Mouse (Mus musculus) heart, postnatal 14 days (tissue): ENCODE results near the gene Las1l. TPM values are rescaled to one million over a fixed set of nuclear protein-coding genes. Genes with fewer than 3 reads are reported as not detected.
"Not testable (repeated sequence)": the region's sequence is repeated elsewhere in the genome, so short reads cannot be mapped to it uniquely, and the experiment has no call there.

Source experiments
- DNase-seq, 2 experiments: peaks; one replicate each; pipeline ENCODE4 v3.0.0; 2021 to 2022
- intact Hi-C: fragments of 180-260 bp; cut with DNase I; formaldehyde crosslinking; loops from one replicate; pipeline ENCODE4 v1.15.1; 2025
- long read RNA-seq, 2 experiments: library from polyadenylated mRNA; stranded (forward); transcript quantifications; one replicate each; pipeline ENCODE4 v2.0.0; 2021
- total RNA-seq, 2 experiments: library from RNA; stranded (reverse); gene quantifications; 2 replicates each; pipeline ENCODE4 v1.2.3; 2021

The Las1l gene
- total RNA-seq, result 10 to 100 TPM; 32.4 to 35.6 TPM
- long read RNA-seq, experiment 1, transcript Las1l-201 (13 exons, 2,530 nt), result minor isoform, 12 of 57 reads
- long read RNA-seq, experiment 1, transcript Las1l-202 (14 exons, 2,581 nt), result major isoform, 30 of 57 reads
- long read RNA-seq, experiment 1, partial matches to known transcripts, result 8 of 57 reads
- long read RNA-seq, experiment 1, other reads (novel, unspliced or antisense), result 7 of 57 reads
- long read RNA-seq, experiment 2, transcript Las1l-202 (14 exons, 2,581 nt), result major isoform, 17 of 48 reads
- long read RNA-seq, experiment 2, transcript Las1l-201 (13 exons, 2,530 nt), result minor isoform, 15 of 48 reads
- long read RNA-seq, experiment 2, partial matches to known transcripts, result 9 of 48 reads
- long read RNA-seq, experiment 2, other reads (novel, unspliced or antisense), result 7 of 48 reads

DNA sequence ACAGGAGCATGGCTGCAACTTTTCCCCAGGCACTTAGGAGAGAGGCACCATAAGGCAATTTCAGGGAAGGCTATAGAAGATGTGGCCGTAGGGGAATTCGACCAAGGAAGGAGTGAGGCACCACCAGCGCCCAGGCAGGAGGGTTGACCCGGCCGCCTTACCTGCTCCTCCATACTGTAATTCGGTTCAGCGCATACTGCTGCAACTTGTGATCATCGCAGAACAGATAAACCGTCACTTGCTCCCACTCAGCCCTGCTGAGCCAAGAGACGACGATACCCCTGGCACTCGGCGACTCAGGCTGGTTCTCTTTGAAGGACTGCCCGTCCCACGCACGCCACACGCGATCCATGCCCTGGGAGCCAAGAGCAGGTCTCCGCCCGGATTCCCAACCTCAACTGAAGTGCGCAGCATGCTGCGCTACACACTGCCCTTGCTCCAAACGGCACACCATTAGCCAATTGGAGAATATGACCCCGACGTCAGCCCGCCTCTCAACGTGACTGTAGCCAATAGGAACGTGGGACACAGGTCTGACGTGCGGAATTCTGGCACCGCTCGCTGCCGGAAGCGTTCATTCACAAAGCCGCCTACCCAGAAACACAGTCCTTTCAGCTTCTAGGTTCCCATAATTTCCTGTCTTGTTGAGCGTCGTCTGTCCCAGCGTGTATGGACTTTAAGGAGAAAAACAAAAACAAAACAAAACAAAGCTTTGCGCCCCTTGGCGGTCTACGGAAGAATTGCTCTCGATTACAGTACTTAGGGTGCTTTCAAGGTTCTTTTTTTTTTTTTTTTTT, at the start of gene Las1l:
Gene Las1l (minus strand): TSS at position 466 of the 797 bp plus-strand sequence.
- intact Hi-C loops, result no loop called here
- peak; percentile 86 to 87 for DNase-seq

DNA sequence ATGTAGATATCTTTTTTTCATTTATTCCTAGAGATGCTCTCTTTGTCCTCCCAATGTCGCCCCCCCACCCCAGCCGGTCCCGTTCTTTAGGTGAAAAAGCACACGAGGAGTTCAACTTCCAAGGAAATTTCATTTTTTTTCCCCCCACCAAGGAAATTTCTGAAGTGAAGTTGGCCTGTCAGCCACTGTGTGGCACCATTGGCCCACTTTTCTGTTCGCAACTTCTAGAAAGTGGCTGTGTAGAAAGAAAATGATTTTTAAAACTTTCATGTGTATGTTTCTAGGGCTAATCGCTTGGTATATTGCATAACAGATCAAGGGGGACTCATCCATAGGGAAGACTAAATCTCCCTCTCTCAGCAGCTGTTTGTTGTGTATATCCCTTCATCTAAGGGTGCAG, 49.6 kb upstream of the Las1l start:
- intact Hi-C loops, result loop anchor here (1.0 to 5.0 kb wide), 2 partner anchors 172 to 871 kb away; no protein-coding TSS in a partner anchor
- DNase-seq, result peak; percentile 7 to 20

DNA sequence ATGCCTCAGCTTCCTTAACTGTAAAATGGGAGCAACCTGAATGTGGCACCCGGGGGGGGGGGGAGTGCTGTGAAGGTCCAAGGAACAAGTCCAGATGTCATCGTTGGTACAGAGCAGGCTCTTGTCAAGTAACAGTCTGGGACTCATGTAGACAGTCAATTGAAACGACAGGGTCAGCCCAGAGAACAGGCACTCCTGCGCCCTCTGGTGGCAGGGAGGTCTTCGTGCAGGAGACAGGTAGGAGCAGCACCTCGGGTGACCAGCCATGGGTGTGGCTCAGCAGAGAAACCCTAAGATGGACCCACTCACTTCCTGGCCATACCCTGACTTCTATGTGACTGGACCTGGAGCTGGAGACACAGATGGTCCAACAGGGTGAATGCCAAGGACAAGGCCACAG, 42.8 kb upstream of the Las1l start:
- peak in 1 of 2 experiments; percentile 5 for DNase-seq
- intact Hi-C loops, result no loop called here

- no peak for DNase-seq
- intact Hi-C loops, result no loop called here
These were observed 36.4 kb upstream of the Las1l start for GRCm38 (mm10) chrX:95993206-95993605.

DNA sequence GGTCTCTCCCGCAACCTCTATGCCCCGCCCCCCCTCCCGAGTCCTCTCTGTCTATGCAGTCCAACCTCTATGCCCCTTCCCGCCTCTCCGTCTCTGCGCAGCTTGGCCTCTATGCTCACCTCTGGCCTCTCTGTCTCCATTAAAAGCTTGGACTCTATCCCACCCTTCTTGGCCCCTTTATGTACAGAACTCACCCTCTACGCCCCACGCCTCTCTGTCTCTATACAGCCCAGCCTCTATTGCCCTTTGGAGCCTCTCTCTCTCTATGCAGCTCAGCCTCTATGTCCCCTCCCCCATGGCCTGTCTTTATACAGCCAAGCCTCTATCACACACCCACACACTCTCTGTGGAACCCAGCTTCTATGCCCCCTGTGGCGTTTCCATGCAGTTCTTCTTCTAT, 13.2 kb upstream of the Las1l start:
- no peak for DNase-seq
- intact Hi-C loops, result no loop called here

- intact Hi-C loops, result no loop called here
- DNase-seq, result no peak
These were observed 12.4 kb upstream of the Las1l start for GRCm38 (mm10) chrX:95969116-95969515.

DNA sequence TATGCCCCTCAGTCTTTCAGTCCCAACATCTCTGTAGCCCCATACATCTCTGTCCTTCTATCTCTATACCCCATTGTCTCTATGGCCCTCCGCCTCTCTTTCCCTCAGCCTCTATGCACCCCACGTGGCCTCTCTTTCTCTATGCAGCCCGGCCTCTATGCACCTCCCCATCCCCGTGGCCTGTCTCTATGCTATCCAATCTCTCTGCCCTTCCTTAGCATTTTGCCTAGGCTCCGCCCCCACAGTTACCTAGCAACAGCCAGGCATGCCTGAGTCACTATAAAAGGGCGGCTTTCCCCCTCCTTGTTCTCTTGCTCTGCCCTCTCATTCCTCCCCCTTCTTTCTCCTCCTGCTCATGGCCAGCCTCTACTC, 11.8 kb upstream of the Las1l start:
- intact Hi-C loops, result no loop called here
- peak; percentile 39 to 63 for DNase-seq

DNA sequence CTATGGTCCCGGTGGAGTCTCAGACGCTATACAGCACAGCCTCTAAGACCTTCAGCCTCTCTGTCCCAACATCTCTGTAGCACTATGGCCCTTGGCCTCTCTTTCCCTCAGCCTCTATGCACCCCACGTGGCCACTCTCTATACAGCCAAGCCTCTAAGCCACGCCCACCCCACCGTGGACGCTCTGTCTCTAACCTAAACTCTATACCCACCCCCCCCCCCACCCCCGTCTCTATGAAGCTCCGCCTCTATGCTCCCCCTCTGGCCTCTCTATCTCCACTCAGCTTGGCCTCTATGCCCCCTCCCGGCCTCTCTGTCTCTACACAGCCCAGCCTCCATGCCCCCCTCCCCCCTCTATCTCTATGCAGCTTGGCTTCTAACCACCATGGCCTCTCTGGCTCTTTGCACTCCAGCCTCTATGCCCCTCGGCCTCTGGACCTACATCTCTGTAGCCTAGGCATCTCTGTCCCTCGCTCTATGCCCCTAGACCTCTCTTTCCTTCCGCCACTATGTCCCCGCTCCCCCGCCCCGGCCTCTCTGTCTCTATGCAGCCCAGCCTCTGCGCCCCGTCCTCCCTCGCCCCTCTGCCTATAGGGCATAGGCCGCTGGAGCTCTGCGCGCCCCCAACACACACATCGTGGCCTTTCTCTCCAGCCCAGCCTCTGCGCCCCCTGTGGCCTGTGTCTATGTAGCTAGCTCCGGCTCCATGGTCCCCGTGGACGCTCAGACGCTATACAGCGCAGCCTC, 11.3 kb upstream of the Las1l start:
- intact Hi-C loops, result no loop called here
- peak; percentile 4 to 10 for DNase-seq

DNA sequence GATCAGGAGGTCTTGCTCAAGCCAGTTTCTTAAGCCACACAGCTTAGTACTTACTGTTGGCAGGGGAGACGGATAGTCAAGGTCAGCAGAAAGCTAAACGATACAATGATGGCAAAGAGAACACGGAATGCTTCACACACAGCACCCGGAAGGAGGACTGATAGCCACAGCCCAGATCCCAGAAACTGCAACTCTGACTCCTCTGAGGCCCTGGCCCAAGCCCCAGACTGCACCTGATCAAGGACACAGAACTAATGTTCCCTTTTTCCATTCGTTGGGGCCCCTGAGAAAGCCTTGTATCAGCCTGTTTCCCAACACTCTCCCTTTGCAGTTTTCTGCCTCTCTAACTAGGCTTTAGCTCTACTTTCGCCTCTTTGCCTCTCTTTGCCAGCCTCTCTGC, 8.3 kb upstream of the Las1l start:
- intact Hi-C loops, result no loop called here
- DNase-seq, result no peak

DNA sequence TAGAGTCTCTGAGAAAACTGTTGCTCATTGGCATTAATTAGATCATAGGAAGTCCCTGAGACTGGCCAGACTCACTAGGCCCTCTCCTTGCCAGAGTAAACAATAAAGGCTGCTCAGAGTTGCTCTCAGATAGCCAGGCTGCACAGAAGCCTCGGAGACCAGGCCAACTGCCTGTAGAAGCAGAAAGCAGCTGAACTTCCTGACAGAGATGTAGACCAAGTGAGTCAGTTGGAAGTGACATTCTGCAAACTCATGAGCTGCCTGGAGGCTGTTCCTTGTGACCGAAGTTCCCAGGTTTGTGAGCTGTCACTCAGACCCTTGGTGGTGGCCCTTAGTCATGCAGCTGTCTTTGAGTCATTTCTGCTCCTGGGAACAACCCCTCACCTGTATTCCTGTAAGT, 6.6 kb upstream of the Las1l start:
- DNase-seq, result no peak
- intact Hi-C loops, result no loop called here

DNA sequence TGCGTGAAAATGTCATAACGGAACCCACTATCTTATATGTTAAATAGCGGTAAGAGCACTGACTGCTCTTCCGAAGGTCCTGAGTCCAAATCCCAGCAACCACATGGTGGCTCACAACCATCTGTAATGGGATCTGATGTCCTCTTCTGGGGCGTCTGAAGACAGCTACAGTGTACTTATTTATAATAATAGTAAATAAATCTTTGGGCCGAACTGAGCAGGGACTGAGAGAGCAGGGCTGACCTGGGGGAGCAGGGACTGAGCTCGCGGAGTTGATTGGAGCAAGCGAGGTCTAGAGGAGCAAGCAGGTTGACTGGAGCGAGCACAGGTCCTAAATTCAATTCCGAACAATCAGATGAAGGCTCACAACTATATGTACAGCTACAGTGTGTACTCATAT, 699 bp upstream of the Las1l start:
- intact Hi-C loops, result not testable (repeated sequence)
- DNase-seq, result peak; percentile 3 to 10

DNA sequence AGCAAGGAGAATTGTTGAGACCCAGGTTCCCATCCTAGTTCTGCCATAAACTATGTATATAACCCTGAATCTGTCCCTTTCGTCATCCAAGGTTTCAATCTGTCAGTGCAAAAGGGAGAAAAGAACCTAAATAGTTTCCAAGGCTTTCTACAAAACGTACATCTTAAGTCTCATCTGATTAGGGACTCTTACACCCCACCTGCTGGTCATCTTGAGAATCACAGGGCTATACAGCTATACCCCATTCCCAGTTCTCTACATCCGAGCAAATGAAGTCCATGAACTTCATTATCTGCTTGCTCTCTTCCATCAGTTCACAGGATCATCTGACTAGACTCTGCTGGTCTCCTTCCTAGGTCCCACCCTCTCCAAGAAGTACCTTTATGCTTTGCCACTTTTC, 6.0 kb downstream of the Las1l start:
- DNase-seq, result peak; percentile 17 to 43

DNA sequence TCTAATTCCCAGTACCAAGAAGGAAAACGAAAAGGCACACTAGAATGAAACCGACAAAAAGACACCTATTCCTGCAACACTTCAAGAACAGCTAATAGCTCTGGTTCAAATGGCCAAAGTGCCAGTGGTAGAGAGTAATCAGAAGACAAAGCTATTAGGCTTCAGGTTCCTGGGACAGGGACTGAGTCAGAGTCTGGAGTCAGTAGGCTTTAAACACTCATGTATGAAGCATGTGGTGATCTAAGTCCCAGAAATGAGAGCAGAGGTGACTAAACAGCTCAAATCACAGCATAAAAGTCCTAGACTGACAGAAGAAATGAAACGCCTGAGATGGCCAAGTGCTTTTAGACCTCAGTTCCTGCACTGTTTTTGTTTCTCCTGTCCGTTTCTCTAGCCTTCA, 8.6 kb downstream of the Las1l start:
- intact Hi-C loops, result no loop called here
- no peak for DNase-seq

More for the DNA sequence above, 6.0 kb downstream of the Las1l start:
- intact Hi-C loops, result no loop called here

- DNase-seq, result no peak
- intact Hi-C loops, result no loop called here
These were observed 11.3 kb downstream of the Las1l start for GRCm38 (mm10) chrX:95945496-95945895.

GRCm38 (mm10) chrX:95935481-95935880, 21.3 kb downstream of the Las1l start:
- intact Hi-C loops, result no loop called here

GRCm38 (mm10) chrX:95902716-95903115, 54.0 kb downstream of the Las1l start:
- no peak for DNase-seq
- intact Hi-C loops, result no loop called here

More at GRCm38 (mm10) chrX:95935481-95935880, 21.3 kb downstream of the Las1l start:
- DNase-seq, result no peak

Other genes starting within 250 kb of the Las1l start
- gene Zc3h12b, start 245.3 kb downstream of the Las1l start, total RNA-seq, result 1 to 10 TPM in 1 of 2 experiments, under 1 TPM in 1; 0.98 to 1.3 TPM
- 100 to 1,000 TPM; 146 to 163 TPM for gene Msn, start 139.1 kb upstream of the Las1l start, total RNA-seq